Mouse (Mus musculus) forebrain, postnatal 0 days (tissue): ENCODE data around the gene Hspa5. TPM values are rescaled to one million over a fixed set of nuclear protein-coding genes. Genes with fewer than 3 reads are reported as not detected.

Experiments used
- ATAC-seq: fragments of 200-750 bp; cut with Nextera tagmentation; 2 replicates; pipeline ENCODE4 v1.8.0; 2017; ENCODE audit warnings: mild to moderate bottlenecking, moderate library complexity
- DNase-seq: peaks from one replicate; pipeline ENCODE4 v3.0.0-alpha.2; 2015
- H3K27ac ChIP-seq: fragments of 300-500 bp; sonication (generic); 2 replicates; pipeline ENCODE4 v1.5.1; 2014; ENCODE audit warnings: low read depth, mild to moderate bottlenecking, antibody characterized with exemption, low read length, moderate library complexity, mixed read lengths
- H3K27me3 ChIP-seq: fragments of 300-500 bp; sonication (generic); 2 replicates; pipeline ENCODE4 v1.6.1; 2014; ENCODE audit warnings: mild to moderate bottlenecking, low read length, mixed read lengths; ENCODE audit not compliant: insufficient read depth
- H3K36me3 ChIP-seq: fragments of 300-500 bp; sonication (generic); 2 replicates; pipeline ENCODE4 v1.6.1; 2014; ENCODE audit warnings: mild to moderate bottlenecking, moderate library complexity; ENCODE audit not compliant: insufficient read depth
- H3K4me1 ChIP-seq: fragments of 300-500 bp; sonication (generic); 2 replicates; pipeline ENCODE4 v1.6.1; 2014; ENCODE audit warnings: antibody characterized with exemption; ENCODE audit not compliant: insufficient read depth
- H3K4me2 ChIP-seq: fragments of 300-500 bp; sonication (generic); 2 replicates; pipeline ENCODE4 v1.6.1; 2014; ENCODE audit warnings: low read depth, mild to moderate bottlenecking, moderate library complexity
- H3K4me3 ChIP-seq: fragments of 300-500 bp; sonication (generic); 2 replicates; pipeline ENCODE4 v1.5.1; 2014; ENCODE audit warnings: low read depth, low read length, mixed read lengths
- H3K9ac ChIP-seq: fragments of 300-500 bp; sonication (generic); 2 replicates; pipeline ENCODE4 v1.6.1; 2014; ENCODE audit warnings: mild to moderate bottlenecking
- H3K9me3 ChIP-seq: fragments of 300-500 bp; sonication (generic); 2 replicates; pipeline ENCODE4 v1.6.1; 2016; ENCODE audit warnings: low read length
- CTCF ChIP-seq: sonication (generic); IDR thresholded peaks from 2 replicates; pipeline ENCODE4 v1.5.1; 2016; ENCODE audit warnings: antibody characterized with exemption, control low read depth, low read depth
- WGBS: fragments of 180-500 bp; shearing (Covaris S2); extraction: QIAGEN DNeasy Blood & Tissue Kit; methylation state at CpG from one replicate; pipeline ENCODE4 v1.1.7; 2014; 5-methylcytosine and 5-hydroxymethylcytosine counted together
- polyA plus RNA-seq: library from polyadenylated mRNA; unstranded; fragments of >200 nt; fragmentation: Nextera tagmentation; extraction: Ambion mirVana; gene quantifications from 2 replicates; pipeline ENCODE4 v1.2.1, GENCODE M21; 2015
- total RNA-seq: library from RNA; depleted of rRNA; stranded (reverse); fragments of >200 nt; gene quantifications from 2 replicates; pipeline ENCODE4 v1.2.3, GENCODE M21; 2014

Hspa5 gene
- total and polyA plus RNA-seq, 2 experiments from 2014 or later = 243 to 292 TPM

DNA sequence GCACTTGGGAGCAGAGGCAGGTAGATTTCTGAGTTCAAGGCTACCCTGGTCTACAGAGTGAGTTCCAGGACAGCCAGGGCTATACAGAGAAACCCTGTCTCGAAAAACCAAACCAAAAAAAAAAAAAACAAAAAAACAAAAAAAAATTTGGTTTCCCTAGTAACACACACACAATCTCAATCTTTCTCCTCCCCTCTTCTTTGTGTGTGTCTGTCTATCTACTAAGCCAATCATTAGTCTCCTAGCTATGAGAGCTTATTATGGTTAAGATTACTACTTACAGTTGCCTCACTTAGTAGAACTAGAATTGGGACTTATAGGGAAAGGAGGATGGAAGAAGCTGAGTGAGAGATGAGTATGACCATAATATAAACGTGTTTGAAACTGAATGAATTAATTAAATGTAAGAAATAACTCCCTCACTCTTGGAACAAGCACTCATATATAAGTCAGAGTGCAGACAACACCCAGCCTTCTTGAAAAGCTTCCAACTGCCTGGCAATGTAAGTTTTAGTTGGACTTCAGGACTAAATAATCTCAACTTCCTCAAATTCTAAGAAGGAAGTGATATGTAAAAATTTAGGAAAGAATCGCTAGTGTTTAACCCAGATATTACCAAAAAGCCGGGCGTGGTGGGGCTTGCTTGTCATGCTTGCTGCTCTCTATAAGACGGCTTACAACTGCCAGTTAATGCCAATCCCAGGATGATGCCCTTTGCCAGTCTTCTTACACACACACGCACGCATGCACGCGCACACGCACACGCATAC lies 30.2 kb upstream of the Hspa5 start:
- DNase-seq (no peak), ATAC-seq (no peak)
- H3K4me2 ChIP-seq = no peak overlapping the region
- no peaks in the 10 kb centered on the region for H3K27me3 ChIP-seq
- no peak for TF ChIP-seq CTCF
- WGBS = 92% methylated on average over 12 of the region's 12 CpGs
- H3K36me3 ChIP-seq = no peaks in the 10 kb centered on the region
- H3K4me1 ChIP-seq = no peaks in the 10 kb centered on the region
- no peak overlapping the region for H3K4me3 ChIP-seq
- no peak overlapping the region for H3K27ac ChIP-seq
- H3K9me3 ChIP-seq = no peaks in the 10 kb centered on the region
- H3K9ac ChIP-seq = no peak overlapping the region

DNA sequence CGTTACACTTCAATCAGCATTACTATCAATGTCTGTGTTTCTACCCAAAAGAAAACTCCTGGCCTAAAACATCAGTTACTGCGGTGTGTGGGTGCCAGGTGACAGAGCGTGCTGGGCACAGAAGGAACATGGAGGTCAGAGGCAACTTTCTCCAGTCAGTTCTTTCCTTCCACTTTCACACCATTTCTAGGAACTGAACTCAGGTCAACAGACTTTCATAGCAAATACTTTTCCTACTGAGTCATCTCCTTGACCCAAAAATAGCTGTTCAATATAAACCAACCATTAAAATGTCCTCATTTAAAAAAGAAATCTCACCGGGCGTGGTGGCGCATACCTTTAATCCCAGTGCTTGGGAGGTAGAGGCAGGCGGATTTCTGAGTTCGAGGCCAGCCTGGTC lies 29.1 kb upstream of the Hspa5 start:
- ATAC-seq (no peak), DNase-seq (no peak)
- Histone ChIP-seq H3K27me3 (no peaks in the 10 kb centered on the region), H3K9ac (no peak overlapping the region), H3K9me3 (no peaks in the 10 kb centered on the region), H3K4me1 (no peaks in the 10 kb centered on the region), H3K4me2 (no peak overlapping the region), H3K36me3 (no peaks in the 10 kb centered on the region), H3K4me3 (no peak overlapping the region), H3K27ac (no peak overlapping the region)
- no peak for TF ChIP-seq CTCF
- 95% methylated on average over 8 of the region's 8 CpGs for WGBS

DNA sequence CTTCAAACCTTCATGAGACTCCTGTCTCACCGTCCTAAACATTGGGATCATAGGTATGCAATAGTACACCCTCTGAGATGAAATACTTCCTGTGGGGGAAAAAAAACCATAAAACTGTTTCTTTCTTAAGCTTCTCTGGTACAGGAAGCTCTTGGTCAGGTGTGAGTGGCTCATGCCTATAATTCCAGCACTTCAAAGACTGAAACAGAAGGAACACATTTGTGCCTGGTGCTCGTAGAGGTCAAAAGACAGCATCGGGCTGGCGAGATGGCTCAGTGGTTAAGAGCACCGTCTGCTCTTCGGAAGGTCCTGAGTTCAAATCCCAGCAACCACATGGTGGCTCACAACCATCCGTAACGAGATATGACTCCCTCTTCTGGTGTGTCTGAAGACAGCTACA lies 27.3 kb upstream of the Hspa5 start:
- H3K9ac ChIP-seq = no peak overlapping the region
- H3K27ac ChIP-seq = no peak overlapping the region
- WGBS = 97% methylated on average over 8 of the region's 8 CpGs
- ATAC-seq (no peak), DNase-seq (no peak)
- no peak overlapping the region for H3K4me2 ChIP-seq
- H3K4me3 ChIP-seq = no peak overlapping the region
- H3K9me3 ChIP-seq = no peaks in the 10 kb centered on the region
- H3K36me3 ChIP-seq = no peaks in the 10 kb centered on the region
- H3K27me3 ChIP-seq = no peaks in the 10 kb centered on the region
- H3K4me1 ChIP-seq = no peaks in the 10 kb centered on the region
- TF ChIP-seq CTCF = no peak

DNA sequence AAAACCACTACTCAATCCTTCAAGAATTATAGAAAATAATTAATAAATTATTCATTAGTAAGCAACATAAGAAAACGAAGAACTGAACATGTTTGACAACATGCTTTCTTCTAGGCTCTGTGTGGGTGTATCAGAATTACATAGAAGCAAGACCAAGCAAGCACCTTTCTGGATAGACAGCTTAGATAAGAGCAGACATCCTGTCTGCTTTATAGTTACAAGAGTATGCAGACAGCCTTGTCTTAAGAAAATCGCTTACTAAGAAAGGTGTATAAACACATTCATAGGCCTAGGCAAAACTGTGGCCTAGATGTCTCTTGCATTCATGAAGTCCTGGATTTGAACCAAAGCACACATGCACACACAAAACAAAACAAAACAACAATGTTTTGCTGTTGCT lies 26.1 kb upstream of the Hspa5 start:
- no peak overlapping the region for H3K4me2 ChIP-seq
- no peak overlapping the region for H3K27ac ChIP-seq
- H3K9me3 ChIP-seq = no peaks in the 10 kb centered on the region
- H3K4me3 ChIP-seq = no peak overlapping the region
- no peaks in the 10 kb centered on the region for H3K36me3 ChIP-seq
- no peak overlapping the region for H3K9ac ChIP-seq
- H3K27me3 ChIP-seq = no peaks in the 10 kb centered on the region
- TF ChIP-seq CTCF = no peak
- 96% methylated on average over 2 of the region's 2 CpGs for WGBS
- DNase-seq (no peak), ATAC-seq (no peak)
- no peaks in the 10 kb centered on the region for H3K4me1 ChIP-seq

DNA sequence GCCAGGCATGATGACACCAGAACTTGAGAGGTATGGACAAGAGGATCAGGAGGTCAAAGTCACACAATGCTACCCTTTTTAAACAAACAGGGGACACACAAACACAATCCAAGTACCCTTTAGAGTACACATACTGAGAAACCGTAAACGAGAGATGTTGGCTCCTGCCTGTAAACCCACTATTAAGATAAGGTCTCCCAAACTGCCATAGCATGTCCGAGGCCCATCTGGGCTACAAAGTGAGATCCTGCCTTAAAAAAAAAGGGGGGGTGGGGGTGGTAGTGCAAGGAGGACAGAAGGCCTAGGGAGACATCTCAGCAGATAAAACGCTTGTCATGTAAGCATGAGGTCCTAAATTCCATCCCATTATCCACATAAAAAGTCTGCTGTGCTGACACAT lies 23.3 kb upstream of the Hspa5 start:
- ATAC-seq = no peak
- H3K27me3 ChIP-seq = no peaks in the 10 kb centered on the region
- no peaks in the 10 kb centered on the region for H3K36me3 ChIP-seq
- no peak overlapping the region for H3K9ac ChIP-seq
- TF ChIP-seq CTCF = no peak
- no peak overlapping the region for H3K4me2 ChIP-seq
- no peaks in the 10 kb centered on the region for H3K9me3 ChIP-seq
- WGBS = 88% methylated on average over 4 of the region's 4 CpGs
- H3K27ac ChIP-seq = no peak overlapping the region
- no peak overlapping the region for H3K4me3 ChIP-seq
- peaks cover 9% of the 10 kb centered on the region for H3K4me1 ChIP-seq
- no peak for DNase-seq

DNA sequence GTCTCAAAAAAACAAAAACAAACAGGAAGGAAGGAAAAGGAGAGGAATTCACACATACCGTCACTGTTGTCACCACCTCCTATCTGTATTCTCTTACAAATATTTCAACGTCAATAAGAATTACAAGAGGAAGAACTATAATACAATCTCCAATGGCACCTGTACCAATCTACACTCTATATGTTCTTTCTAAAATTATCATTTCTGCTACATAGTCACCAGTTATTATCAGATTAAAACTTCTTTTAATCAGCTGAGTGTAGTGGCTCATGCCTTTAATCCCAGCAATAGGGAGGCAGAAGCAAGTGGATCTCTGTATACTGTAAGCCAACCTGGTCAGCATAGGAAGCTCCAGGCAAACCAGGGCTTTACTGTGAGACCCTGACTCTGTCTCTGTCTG lies 21.5 kb upstream of the Hspa5 start:
- no peak overlapping the region for H3K9ac ChIP-seq
- no peaks in the 10 kb centered on the region for H3K27me3 ChIP-seq
- H3K4me1 ChIP-seq = peaks cover 11% of the 10 kb centered on the region
- H3K36me3 ChIP-seq = no peaks in the 10 kb centered on the region
- WGBS = 80% methylated on average over 2 of the region's 2 CpGs
- TF ChIP-seq CTCF = no peak
- ATAC-seq = no peak
- H3K27ac ChIP-seq = no peak overlapping the region
- no peak overlapping the region for H3K4me2 ChIP-seq
- no peaks in the 10 kb centered on the region for H3K9me3 ChIP-seq
- DNase-seq = no peak
- H3K4me3 ChIP-seq = no peak overlapping the region

DNA sequence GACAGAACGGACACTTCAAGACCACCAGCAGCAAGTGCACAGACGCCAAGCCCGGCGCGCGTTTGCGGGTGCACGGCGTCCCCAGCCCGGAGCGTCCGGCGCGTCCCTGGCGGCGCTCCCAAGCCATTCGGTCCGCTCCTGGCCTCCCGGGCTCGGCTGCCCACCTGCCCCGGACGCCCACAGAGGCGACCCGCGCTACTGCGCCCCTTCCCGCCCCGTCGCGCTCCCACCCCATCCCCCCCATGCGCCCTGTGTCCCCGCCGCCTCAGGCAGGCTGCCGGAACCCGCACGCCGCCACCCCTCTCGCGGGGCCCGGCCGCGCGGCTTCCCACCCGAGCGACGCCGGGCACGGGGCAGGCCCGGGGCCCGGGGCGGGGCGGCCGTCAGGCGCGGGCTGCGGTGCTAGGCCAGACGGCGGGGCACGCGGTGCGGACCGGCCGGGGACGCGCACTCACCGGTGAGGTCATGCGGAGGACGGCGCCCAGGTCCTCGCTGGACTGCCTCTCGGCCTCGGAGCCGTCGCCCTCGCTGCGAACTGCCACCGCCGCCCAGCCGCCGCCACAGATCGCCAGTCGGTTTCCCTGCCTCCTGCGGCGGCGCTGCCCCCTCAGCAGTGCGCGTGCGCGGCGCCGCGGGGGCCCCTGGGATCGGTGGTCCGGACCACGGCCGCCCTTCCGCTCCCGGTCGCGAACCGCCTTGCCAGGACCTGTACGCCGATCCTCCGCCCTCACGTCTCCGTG lies 17.8 kb upstream of the Hspa5 start:
- peak; percentile 94 for ATAC-seq
- peak overlapping the region; percentile 96 for H3K4me3 ChIP-seq
- no peaks in the 10 kb centered on the region for H3K27me3 ChIP-seq
- H3K4me1 ChIP-seq = peaks cover 11% of the 10 kb centered on the region
- no peaks in the 10 kb centered on the region for H3K36me3 ChIP-seq
- H3K4me2 ChIP-seq = peak overlapping the region; percentile 60
- peak; percentile 92 for DNase-seq
- TF ChIP-seq CTCF = peak; percentile 48
- WGBS = under 1% methylated on average over 79 of the region's 106 CpGs
- H3K9ac ChIP-seq = peak overlapping the region; percentile 92
- no peaks in the 10 kb centered on the region for H3K9me3 ChIP-seq
- H3K27ac ChIP-seq = peak overlapping the region; percentile 90
